Mouse (Mus musculus): ENCODE measurements around the gene Hnf1a. TPM values are rescaled to one million over a fixed set of nuclear protein-coding genes. Genes with fewer than 3 reads are reported as not detected.

Hnf1a gene
- polyA plus RNA-seq, 1 experiment = 4.0 TPM

DNA sequence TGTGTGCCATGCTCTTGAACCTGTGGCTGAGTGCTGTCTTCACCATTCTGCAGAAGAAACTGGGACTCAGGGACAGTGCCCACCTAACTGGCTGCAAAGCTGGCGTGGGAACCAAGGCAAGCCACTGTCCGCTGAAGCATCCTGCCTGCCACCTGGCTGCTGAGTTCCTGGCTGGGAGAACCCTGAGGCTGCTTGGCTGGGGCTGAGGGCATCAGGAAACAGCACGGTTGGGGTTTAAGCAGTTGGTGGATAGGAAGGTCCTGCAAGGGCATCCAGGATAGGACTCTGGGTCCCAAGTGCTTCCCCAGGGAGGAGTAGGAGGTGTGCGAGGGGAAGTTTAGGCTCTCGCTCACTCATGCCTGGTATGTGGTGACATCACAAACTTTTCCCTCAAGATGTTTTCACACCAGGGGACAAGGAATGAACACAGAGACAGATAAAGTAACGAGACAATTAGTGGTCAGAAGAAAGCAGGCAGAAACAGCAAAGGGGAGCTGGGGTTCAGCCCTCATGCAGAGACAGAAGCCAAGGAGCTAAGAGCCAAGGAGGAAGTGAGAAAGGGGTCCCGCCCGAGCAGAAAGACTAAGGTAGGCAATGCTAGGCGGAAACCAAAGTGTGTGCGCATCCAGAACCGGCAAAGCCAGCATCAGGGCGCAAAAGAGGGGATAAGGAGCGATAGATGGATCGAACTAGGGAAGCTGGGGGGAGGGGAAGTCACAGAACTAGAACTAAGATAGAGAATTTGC, 3.2 kb downstream of the Hnf1a start:
- TF ChIP-seq CTCF (IDR thresholded peaks at IDR 0.05; ENCODE audit: borderline replicate concordance, control insufficient read depth, extremely low read depth, insufficient read depth, low read length, poor library complexity) = no peak
- TF ChIP-seq POLR2A (IDR thresholded peaks at IDR 0.05; ENCODE audit: control insufficient read depth, extremely low read depth, insufficient read depth, low read length, poor library complexity) = no peak
- DNase-seq = no peak
- Histone ChIP-seq H3K36me3 (ENCODE audit: control insufficient read depth, insufficient read depth, low read length) (no peaks in the 10 kb centered on the region), H3K27ac (ENCODE audit: control insufficient read depth, insufficient read depth, low read length) (no peak overlapping the region), H3K27me3 (ENCODE audit: control insufficient read depth, insufficient read depth, low read length) (no peaks in the 10 kb centered on the region), H3K4me3 (ENCODE audit: control insufficient read depth, insufficient read depth, low read length) (no peak overlapping the region), H3K4me1 (replicated peaks; ENCODE audit: control insufficient read depth, insufficient read depth, low read length) (0 out of 2 replicates have a peak, but pooled peaks cover 5% of the 10 kb centered on the region)
- 31% methylated on average over 14 of the region's 14 CpGs for WGBS

DNA sequence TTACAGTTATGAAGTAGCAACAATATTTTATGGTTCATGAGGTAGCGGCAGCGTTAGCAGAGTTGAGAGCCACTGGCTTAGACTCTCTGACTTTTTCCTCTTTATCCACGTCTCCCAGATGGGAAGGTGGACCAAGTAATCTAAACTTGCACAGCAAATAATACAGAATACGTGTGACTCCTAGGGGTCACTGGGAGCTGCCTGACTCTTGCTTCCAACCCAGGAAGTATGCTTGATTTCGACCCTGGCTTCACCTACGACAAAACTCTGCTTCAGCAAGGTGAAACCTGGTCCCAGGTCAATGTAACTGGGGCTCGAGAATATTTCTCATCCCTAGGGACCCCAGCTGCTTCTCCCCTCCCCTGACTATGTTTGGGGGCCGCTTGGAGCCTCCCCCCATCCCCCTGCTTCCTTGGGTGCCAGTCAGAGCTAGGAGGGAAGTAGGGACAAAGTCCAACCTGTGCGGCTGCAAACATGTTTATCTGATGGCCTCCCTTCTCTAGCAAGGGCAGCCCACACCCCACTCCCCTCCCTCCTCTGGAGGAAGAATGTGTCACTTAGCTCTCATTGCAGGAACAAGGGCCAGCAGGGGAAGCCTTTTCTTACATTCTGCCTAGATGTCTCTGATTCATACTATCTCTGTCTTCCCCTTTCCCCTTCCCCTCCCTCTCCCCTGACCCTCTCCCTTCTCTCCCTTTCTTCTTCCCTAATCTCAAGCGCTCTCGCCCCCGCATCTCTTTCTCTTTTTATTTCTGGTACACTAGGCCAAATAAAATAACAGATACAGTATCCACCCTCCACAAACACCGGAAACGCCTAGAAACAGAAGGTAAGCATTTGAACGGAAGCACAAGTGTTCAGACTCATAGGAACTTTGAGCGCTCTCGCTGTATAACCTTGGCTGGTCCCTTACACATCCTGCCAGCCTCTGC, 5.7 kb downstream of the Hnf1a start:
- Histone ChIP-seq H3K27ac (ENCODE audit: control insufficient read depth, insufficient read depth, low read length) (peak overlapping the region; percentile 21; the same call in 1 of the 2 replicates), H3K36me3 (ENCODE audit: control insufficient read depth, insufficient read depth, low read length) (no peaks in the 10 kb centered on the region), H3K4me3 (ENCODE audit: control insufficient read depth, insufficient read depth, low read length) (no peak overlapping the region), H3K4me1 (replicated peaks; ENCODE audit: control insufficient read depth, insufficient read depth, low read length) (0 out of 2 replicates have a peak, but pooled peaks cover 5% of the 10 kb centered on the region), H3K27me3 (ENCODE audit: control insufficient read depth, insufficient read depth, low read length) (no peaks in the 10 kb centered on the region)
- no peak for TF ChIP-seq POLR2A (IDR thresholded peaks at IDR 0.05; ENCODE audit: control insufficient read depth, extremely low read depth, insufficient read depth, low read length, poor library complexity)
- TF ChIP-seq CTCF (IDR thresholded peaks at IDR 0.05; ENCODE audit: borderline replicate concordance, control insufficient read depth, extremely low read depth, insufficient read depth, low read length, poor library complexity) = no peak
- 60% methylated on average over 17 of the region's 17 CpGs for WGBS
- no peak for DNase-seq

DNA sequence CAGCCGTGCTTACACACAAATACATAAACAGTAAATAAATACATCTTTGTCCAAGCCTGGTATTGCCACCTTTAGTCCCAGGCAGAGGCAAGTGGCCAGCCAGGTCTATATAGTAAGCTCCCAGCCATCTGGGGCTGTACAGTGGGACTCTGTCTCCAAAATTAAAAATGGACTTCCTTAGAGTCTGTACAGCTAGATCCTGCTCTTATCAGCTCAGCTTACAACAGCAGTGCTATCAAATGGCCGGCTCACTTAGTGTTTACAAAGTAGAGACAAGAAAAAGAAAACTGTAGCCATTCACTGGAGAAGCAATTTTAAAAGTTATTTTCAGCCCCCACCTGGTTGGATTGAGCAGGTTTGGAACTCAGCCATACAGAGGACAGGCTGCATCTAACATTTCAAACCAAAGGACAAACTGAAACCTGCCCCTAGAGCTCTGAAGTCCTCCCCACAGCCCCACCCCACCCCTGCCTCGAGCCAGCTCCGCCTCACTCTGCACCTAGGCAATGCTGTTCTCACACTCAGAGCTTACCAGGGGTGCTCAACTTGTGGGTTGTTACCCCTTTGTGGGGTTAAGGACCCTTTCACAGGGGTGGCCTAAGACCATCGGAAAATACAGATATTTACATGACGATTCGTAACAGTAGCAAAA, 6.5 kb downstream of the Hnf1a start:
- no peak for DNase-seq
- Histone ChIP-seq H3K27me3 (ENCODE audit: control insufficient read depth, insufficient read depth, low read length) (no peaks in the 10 kb centered on the region), H3K4me1 (replicated peaks; ENCODE audit: control insufficient read depth, insufficient read depth, low read length) (0 out of 2 replicates have a peak, but pooled peaks cover 5% of the 10 kb centered on the region), H3K36me3 (ENCODE audit: control insufficient read depth, insufficient read depth, low read length) (no peaks in the 10 kb centered on the region), H3K4me3 (ENCODE audit: control insufficient read depth, insufficient read depth, low read length) (no peak overlapping the region), H3K27ac (ENCODE audit: control insufficient read depth, insufficient read depth, low read length) (no peak overlapping the region)
- 67% methylated on average over 7 of the region's 7 CpGs for WGBS
- TF ChIP-seq CTCF (IDR thresholded peaks at IDR 0.05; ENCODE audit: borderline replicate concordance, control insufficient read depth, extremely low read depth, insufficient read depth, low read length, poor library complexity) (no peak), POLR2A (IDR thresholded peaks at IDR 0.05; ENCODE audit: control insufficient read depth, extremely low read depth, insufficient read depth, low read length, poor library complexity) (no peak)

DNA sequence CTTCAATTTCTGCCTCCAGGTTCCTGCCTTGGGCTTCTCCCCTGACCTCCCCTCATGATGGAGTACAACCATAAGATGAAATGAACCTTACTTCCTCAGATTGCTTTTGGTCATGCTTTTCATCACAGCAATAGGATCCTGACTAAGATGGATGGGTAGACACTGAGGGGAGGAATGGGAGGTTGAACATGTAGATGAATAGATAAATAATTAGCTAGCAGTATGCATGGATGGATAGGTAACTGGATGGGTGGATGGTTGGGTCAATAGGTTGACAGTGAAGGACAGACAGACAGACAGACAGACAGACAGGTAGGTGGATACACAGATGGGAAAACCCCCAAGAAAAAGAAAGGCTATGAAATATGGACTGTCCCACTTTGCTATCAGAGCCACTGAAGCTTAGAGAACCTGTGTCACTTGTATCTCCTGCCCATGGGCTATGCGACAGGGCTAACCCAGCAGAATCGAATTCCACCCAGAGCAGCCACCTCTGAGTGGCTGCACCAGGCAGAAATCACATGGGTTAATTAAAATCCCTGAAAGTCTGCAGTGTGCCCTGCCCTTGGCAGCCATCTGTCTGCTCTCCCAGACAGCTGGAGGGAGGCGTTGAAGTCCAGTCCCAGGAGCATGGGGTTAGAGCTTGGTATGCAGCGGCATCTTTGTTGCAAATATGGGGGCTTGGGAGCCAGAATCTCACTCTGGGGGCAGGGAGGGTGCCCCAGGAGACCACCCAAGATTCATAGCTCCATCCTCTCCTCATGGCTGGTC, 9.1 kb downstream of the Hnf1a start:
- H3K27me3 ChIP-seq (ENCODE audit: control insufficient read depth, insufficient read depth, low read length) = no peaks in the 10 kb centered on the region
- H3K36me3 ChIP-seq (ENCODE audit: control insufficient read depth, insufficient read depth, low read length) = no peaks in the 10 kb centered on the region
- H3K4me3 ChIP-seq (ENCODE audit: control insufficient read depth, insufficient read depth, low read length) = no peak overlapping the region
- no peak for DNase-seq
- H3K4me1 ChIP-seq (replicated peaks; ENCODE audit: control insufficient read depth, insufficient read depth, low read length) = 0 out of 2 replicates have a peak, but pooled peaks cover 5% of the 10 kb centered on the region
- no peak for TF ChIP-seq CTCF (IDR thresholded peaks at IDR 0.05; ENCODE audit: borderline replicate concordance, control insufficient read depth, extremely low read depth, insufficient read depth, low read length, poor library complexity)
- H3K27ac ChIP-seq (ENCODE audit: control insufficient read depth, insufficient read depth, low read length) = no peak overlapping the region
- 81% methylated on average over 4 of the region's 4 CpGs for WGBS

DNA sequence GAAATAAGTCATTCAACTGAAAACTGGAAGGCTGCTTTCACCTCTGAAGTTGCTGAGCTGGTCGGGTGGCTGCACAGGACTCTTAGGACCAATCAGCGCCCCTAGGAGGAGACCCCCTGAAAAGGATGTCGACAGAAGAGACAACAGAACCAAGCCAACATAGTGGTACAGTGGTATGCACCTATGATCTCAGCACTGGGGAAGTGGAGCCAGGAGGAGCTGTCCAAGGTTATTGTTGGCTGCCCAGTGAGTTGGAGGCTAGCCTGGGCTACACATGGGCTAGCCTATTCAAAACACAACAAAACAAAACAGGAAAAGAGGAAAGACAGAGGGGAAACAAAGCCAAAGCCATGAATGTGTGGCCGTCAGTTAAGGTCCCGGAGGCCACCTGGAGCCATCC, 12.8 kb downstream of the Hnf1a start:
- no peaks in the 10 kb centered on the region for H3K27me3 ChIP-seq (ENCODE audit: control insufficient read depth, insufficient read depth, low read length)
- 91% methylated on average over 5 of the region's 5 CpGs for WGBS
- no peak for DNase-seq
- no peak overlapping the region for H3K4me3 ChIP-seq (ENCODE audit: control insufficient read depth, insufficient read depth, low read length)
- no peak overlapping the region for H3K27ac ChIP-seq (ENCODE audit: control insufficient read depth, insufficient read depth, low read length)
- H3K36me3 ChIP-seq (ENCODE audit: control insufficient read depth, insufficient read depth, low read length) = no peaks in the 10 kb centered on the region
- no peaks in the 10 kb centered on the region for H3K4me1 ChIP-seq (replicated peaks; ENCODE audit: control insufficient read depth, insufficient read depth, low read length)
- TF ChIP-seq POLR2A (IDR thresholded peaks at IDR 0.05; ENCODE audit: control insufficient read depth, extremely low read depth, insufficient read depth, low read length, poor library complexity) (no peak), CTCF (IDR thresholded peaks at IDR 0.05; ENCODE audit: borderline replicate concordance, control insufficient read depth, extremely low read depth, insufficient read depth, low read length, poor library complexity) (no peak)
